Mouse (Mus musculus) midbrain, embryonic 10.5 days (tissue): ENCODE measurements at regions not wholly inside any gene's neighbourhood (a gene's known extent, or its start where the extent isn't known, plus 50 kb on each side); places are given as distances from the start of the nearest gene placed in this dataset.

Experiments used
- DNase-seq: peaks from one replicate; pipeline ENCODE4 v3.0.0-alpha.2; 2017; ENCODE audit warnings: low spot score
- H3K27ac ChIP-seq: fragments of 300-500 bp; sonication (generic); replicated peaks from 2 replicates; pipeline ENCODE4 v1.5.1; 2016; ENCODE audit warnings: mild to moderate bottlenecking
- H3K27me3 ChIP-seq: fragments of 300-500 bp; sonication (generic); 2 replicates; pipeline ENCODE4 v1.6.1; 2016; ENCODE audit warnings: low read depth, mild to moderate bottlenecking; ENCODE audit not compliant: poor library complexity, severe bottlenecking
- H3K36me3 ChIP-seq: fragments of 300-500 bp; sonication (generic); 2 replicates; pipeline ENCODE4 v1.6.1; 2016; ENCODE audit warnings: mild to moderate bottlenecking, moderate library complexity
- H3K4me1 ChIP-seq: fragments of 300-500 bp; sonication (generic); 2 replicates; pipeline ENCODE4 v1.6.1; 2016
- H3K4me3 ChIP-seq: fragments of 300-500 bp; sonication (generic); 2 replicates; pipeline ENCODE4 v1.5.1; 2016; ENCODE audit warnings: mild to moderate bottlenecking, moderate library complexity
- H3K9me3 ChIP-seq: fragments of 300-500 bp; sonication (generic); replicated peaks from 2 replicates; pipeline ENCODE4 v1.6.1; 2016; ENCODE audit warnings: mild to moderate bottlenecking
- WGBS: fragments of 180-500 bp; shearing (Covaris S2); methylation state at CpG from one replicate; pipeline ENCODE4 v1.1.7; 2016; 5-methylcytosine and 5-hydroxymethylcytosine counted together

DNA sequence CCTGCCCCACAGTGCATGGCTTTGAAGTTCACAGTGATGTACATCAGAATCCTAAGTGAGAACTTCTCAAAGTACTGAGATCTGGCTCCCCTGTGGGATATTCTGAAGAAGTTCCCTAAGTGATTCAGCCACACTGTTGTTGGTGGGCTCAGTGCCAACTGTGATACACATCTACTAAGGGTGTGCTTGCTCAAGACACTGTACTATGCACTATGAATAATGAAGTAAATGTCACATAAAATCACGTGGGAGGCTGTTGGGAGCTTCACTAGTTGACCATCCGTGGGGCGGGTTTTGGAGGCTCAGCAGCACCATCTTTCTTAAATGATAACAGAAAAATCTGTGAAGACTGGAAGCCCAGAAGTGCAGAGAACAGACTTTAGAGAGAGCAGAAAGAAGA lies 193.0 kb downstream of the Pten start:
- no peak for DNase-seq
- H3K27ac ChIP-seq: no peak overlapping the region
- peaks cover 7% of the 10 kb centered on the region; the same call in 1 of the 2 replicates for H3K27me3 ChIP-seq
- H3K9me3 ChIP-seq: no peaks in the 10 kb centered on the region
- H3K4me1 ChIP-seq: peaks cover 9% of the 10 kb centered on the region
- H3K4me3 ChIP-seq: no peak overlapping the region
- WGBS: 86% methylated on average over 3 of the region's 3 CpGs
- no peaks in the 10 kb centered on the region for H3K36me3 ChIP-seq

- no peak overlapping the region for H3K4me3 ChIP-seq
- H3K36me3 ChIP-seq: no peaks in the 10 kb centered on the region
- DNase-seq: no peak
- H3K27me3 ChIP-seq: peaks cover 7% of the 10 kb centered on the region; the same call in 1 of the 2 replicates
- WGBS: 80% methylated on average over 1 of the region's 1 CpGs
- no peaks in the 10 kb centered on the region for H3K9me3 ChIP-seq
- peaks cover 14% of the 10 kb centered on the region for H3K4me1 ChIP-seq
- no peak overlapping the region for H3K27ac ChIP-seq
Observed at GRCm38 (mm10) chr19:32950794-32951193, 193.5 kb downstream of the Pten start.

DNA sequence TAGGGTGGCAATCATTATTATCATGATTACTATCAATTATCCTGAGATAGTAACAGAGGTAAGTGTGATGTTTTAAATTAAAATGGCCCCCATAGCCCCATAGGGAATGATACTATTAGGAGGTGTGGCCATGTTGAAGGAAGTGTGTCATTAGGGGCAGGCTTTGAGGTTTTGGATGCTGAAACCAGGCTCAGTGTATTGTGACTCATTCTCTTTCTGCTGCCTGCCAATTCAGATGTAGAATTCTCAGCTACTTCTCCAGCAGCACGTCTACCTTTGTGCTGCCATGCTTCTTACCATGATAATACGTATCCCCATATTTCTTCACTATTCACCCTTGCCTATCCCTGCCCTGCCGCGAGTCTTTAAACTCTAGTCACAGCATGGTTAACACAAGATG lies 195.1 kb downstream of the Pten start:
- H3K36me3 ChIP-seq: no peaks in the 10 kb centered on the region
- H3K4me1 ChIP-seq: peaks cover 30% of the 10 kb centered on the region
- peaks cover 7% of the 10 kb centered on the region; the same call in 1 of the 2 replicates for H3K27me3 ChIP-seq
- DNase-seq: no peak
- 95% methylated on average over 4 of the region's 4 CpGs for WGBS
- no peak overlapping the region for H3K27ac ChIP-seq
- no peak overlapping the region for H3K4me3 ChIP-seq
- no peaks in the 10 kb centered on the region for H3K9me3 ChIP-seq

GRCm38 (mm10) chr19:32952928-32953687 lies 195.8 kb downstream of the Pten start:
- Histone ChIP-seq H3K27ac (no peak overlapping the region), H3K36me3 (no peaks in the 10 kb centered on the region), H3K27me3 (peaks cover 7% of the 10 kb centered on the region; the same call in 1 of the 2 replicates), H3K4me1 (peaks cover 30% of the 10 kb centered on the region), H3K4me3 (no peak overlapping the region), H3K9me3 (no peaks in the 10 kb centered on the region)
- DNase-seq: no peak
- WGBS: 84% methylated on average over 11 of the region's 11 CpGs

DNA sequence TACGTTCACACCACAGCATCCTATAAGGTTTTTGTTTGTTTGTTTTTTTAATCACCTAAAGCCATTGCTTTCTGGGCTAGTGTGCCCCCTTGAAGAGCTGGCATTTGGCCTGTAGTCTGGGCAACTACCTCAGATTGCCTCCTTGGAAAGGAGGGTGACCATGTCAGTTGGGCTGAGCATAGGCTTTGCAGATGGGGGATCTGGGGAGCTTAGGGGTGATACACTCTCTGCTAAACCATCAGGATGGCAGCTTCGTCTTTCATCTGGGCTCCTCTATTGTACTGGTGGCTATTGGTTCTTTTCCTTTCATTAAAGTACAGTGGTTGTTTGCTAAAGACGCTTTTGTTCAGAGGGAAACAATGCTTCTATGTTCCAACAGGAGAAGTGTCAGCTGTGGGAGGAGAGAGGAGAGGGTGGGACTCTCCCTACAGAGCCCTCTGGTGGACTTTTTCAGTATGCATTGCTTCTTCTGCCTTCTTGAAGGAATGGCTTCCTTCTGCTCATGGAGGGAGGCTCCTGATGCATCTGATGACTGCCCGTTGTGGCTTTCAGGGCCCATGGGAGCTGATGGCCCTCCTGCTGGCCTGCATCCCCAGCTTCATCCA lies 196.8 kb downstream of the Pten start:
- 0 out of 2 replicates have a peak overlapping the region, but pooled peaks have one; percentile 38 for H3K27ac ChIP-seq
- no peak for DNase-seq

GRCm38 (mm10) chr19:32954942-32955341 lies 197.6 kb downstream of the Pten start:
- H3K9me3 ChIP-seq: no peaks in the 10 kb centered on the region
- H3K27ac ChIP-seq: no peak overlapping the region
- no peak overlapping the region for H3K4me3 ChIP-seq
- WGBS: 96% methylated on average over 3 of the region's 3 CpGs
- peaks cover 19% of the 10 kb centered on the region; the same call in 1 of the 2 replicates for H3K27me3 ChIP-seq
- H3K36me3 ChIP-seq: no peaks in the 10 kb centered on the region
- no peak for DNase-seq
- peaks cover 34% of the 10 kb centered on the region for H3K4me1 ChIP-seq

More for the DNA sequence above, 196.8 kb downstream of the Pten start:
- H3K4me1 ChIP-seq: peaks cover 30% of the 10 kb centered on the region
- WGBS: 43% methylated on average over 4 of the region's 4 CpGs
- H3K4me3 ChIP-seq: no peak overlapping the region
- peaks cover 11% of the 10 kb centered on the region; the same call in 1 of the 2 replicates for H3K27me3 ChIP-seq
- no peaks in the 10 kb centered on the region for H3K36me3 ChIP-seq
- H3K9me3 ChIP-seq: no peaks in the 10 kb centered on the region

- Histone ChIP-seq H3K27me3 (peaks cover 28% of the 10 kb centered on the region; the same call in 1 of the 2 replicates), H3K9me3 (no peaks in the 10 kb centered on the region), H3K4me3 (peak overlapping the region; percentile 18), H3K36me3 (no peaks in the 10 kb centered on the region), H3K27ac (peak overlapping the region; percentile 59; the same call in 1 of the 2 replicates), H3K4me1 (peaks cover 40% of the 10 kb centered on the region)
- peak; percentile 36 for DNase-seq
- WGBS: 2% methylated on average over 9 of the region's 9 CpGs
Observed at GRCm38 (mm10) chr19:32956143-32956915, 199.0 kb downstream of the Pten start.

DNA sequence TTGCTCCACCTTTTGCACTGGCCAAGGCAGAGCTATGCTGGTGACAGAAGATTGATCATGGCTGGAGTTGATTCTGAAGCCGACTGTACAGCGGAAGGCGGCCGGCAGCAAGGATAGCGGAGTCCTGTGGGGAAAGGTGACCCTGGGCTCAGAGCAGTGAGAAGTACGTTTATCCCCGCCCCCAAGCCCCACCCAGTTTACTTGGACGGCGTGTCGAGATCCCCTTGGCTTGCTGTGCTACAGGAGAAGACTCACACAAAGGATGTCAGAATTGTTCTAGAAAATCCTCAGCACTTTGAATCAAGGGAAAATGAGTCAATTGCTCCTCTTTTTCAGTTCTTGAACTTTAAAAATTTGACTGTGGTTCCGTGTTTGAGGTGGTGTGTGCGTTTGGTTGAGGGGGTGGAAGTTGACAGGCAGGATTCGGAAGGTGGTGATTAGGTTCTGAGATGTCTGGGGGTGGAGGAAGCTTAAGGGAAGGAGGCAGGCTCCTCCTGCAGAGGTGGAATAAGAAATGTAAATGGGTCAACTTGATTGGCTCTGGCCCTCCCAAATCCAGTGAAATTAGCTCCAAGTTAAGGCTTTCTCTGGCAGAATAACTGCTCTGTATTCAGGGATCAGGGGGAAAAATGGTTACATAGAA lies 199.7 kb downstream of the Pten start:
- peaks cover 40% of the 10 kb centered on the region for H3K4me1 ChIP-seq
- DNase-seq: peak; percentile 35

DNA sequence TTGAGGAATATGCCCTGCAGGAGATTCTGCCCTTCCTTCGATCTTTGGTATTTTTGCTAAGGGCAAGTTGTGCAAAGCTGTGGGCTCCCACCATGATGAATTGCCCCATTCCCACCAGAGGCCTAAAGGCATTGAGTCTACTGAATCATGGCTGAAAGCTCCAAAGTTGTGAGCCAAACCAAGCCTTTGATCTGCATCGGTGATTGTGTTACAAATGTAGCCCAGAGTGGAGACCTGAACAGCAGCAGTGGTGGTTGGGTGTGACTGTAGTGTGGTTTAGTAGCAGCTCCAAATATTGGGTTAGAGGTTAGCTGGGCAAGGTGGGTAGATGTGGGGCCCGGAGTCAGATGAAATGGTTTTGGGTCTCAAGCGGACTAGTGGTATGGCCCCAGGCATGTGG lies 201.0 kb downstream of the Pten start:
- Histone ChIP-seq H3K4me3 (no peak overlapping the region), H3K36me3 (no peaks in the 10 kb centered on the region), H3K9me3 (no peaks in the 10 kb centered on the region), H3K4me1 (peaks cover 40% of the 10 kb centered on the region), H3K27me3 (peaks cover 28% of the 10 kb centered on the region; the same call in 1 of the 2 replicates), H3K27ac (no peak overlapping the region)
- WGBS: 98% methylated on average over 4 of the region's 4 CpGs
- no peak for DNase-seq

More for the DNA sequence above, 199.7 kb downstream of the Pten start:
- peaks cover 28% of the 10 kb centered on the region; the same call in 1 of the 2 replicates for H3K27me3 ChIP-seq
- H3K36me3 ChIP-seq: no peaks in the 10 kb centered on the region
- WGBS: 4% methylated on average over 13 of the region's 13 CpGs
- no peaks in the 10 kb centered on the region for H3K9me3 ChIP-seq
- peak overlapping the region; percentile 18 for H3K4me3 ChIP-seq
- H3K27ac ChIP-seq: peak overlapping the region; percentile 59; the same call in 1 of the 2 replicates

GRCm38 (mm10) chr19:32958791-32959190 lies 201.5 kb downstream of the Pten start:
- Histone ChIP-seq H3K27ac (no peak overlapping the region), H3K36me3 (no peaks in the 10 kb centered on the region), H3K4me3 (no peak overlapping the region), H3K27me3 (peaks cover 28% of the 10 kb centered on the region; the same call in 1 of the 2 replicates), H3K4me1 (peaks cover 40% of the 10 kb centered on the region), H3K9me3 (no peaks in the 10 kb centered on the region)
- no peak for DNase-seq
- 97% methylated on average over 4 of the region's 4 CpGs for WGBS

GRCm38 (mm10) chr19:32959844-32960195 lies 202.5 kb downstream of the Pten start:
- Histone ChIP-seq H3K4me3 (no peak overlapping the region), H3K36me3 (no peaks in the 10 kb centered on the region), H3K27ac (no peak overlapping the region), H3K9me3 (no peaks in the 10 kb centered on the region), H3K27me3 (peaks cover 25% of the 10 kb centered on the region; the same call in 1 of the 2 replicates), H3K4me1 (peaks cover 32% of the 10 kb centered on the region)
- WGBS: 71% methylated on average over 5 of the region's 5 CpGs
- DNase-seq: no peak
